Mouse (Mus musculus) liver, postnatal 0 days (tissue): Measurements from ENCODE around the gene Car5a. TPM values are rescaled to one million over a fixed set of nuclear protein-coding genes. Genes with fewer than 3 reads are reported as not detected.

Experiments
- ATAC-seq: fragments of 200-750 bp; cut with Nextera tagmentation; 2 replicates; pipeline ENCODE4 v1.8.0; 2017; ENCODE audit warnings: mild to moderate bottlenecking, moderate library complexity
- DNase-seq: peaks from one replicate; pipeline ENCODE4 v3.0.0-alpha.2; 2016
- H3K27ac ChIP-seq: fragments of 300-500 bp; sonication (generic); 2 replicates; pipeline ENCODE4 v1.5.1; 2014; ENCODE audit warnings: antibody characterized with exemption, moderate library complexity, mild to moderate bottlenecking, low read depth
- H3K27me3 ChIP-seq: fragments of 300-500 bp; sonication (generic); 2 replicates; pipeline ENCODE4 v1.6.1; 2014; ENCODE audit warnings: low read length, control low read depth, mixed read lengths; ENCODE audit not compliant: insufficient read depth
- H3K36me3 ChIP-seq: fragments of 300-500 bp; sonication (generic); replicated peaks from 2 replicates; pipeline ENCODE4 v1.6.1; 2014; ENCODE audit warnings: mild to moderate bottlenecking, control low read depth, low read length, moderate library complexity, mixed read lengths; ENCODE audit not compliant: insufficient read depth
- H3K4me1 ChIP-seq: fragments of 300-500 bp; sonication (generic); 2 replicates; pipeline ENCODE4 v1.6.1; 2014; ENCODE audit warnings: antibody characterized with exemption, mild to moderate bottlenecking, control low read depth; ENCODE audit not compliant: insufficient read depth
- H3K4me2 ChIP-seq: fragments of 300-500 bp; sonication (generic); 2 replicates; pipeline ENCODE4 v1.6.1; 2014; ENCODE audit warnings: low read depth, mild to moderate bottlenecking, low read length, moderate library complexity, mixed read lengths
- H3K4me3 ChIP-seq: fragments of 300-500 bp; sonication (generic); 2 replicates; pipeline ENCODE4 v1.5.1; 2014; ENCODE audit warnings: low read depth, low read length
- H3K9ac ChIP-seq: fragments of 300-500 bp; sonication (generic); replicated peaks from 2 replicates; pipeline ENCODE4 v1.6.1; 2014; ENCODE audit warnings: mild to moderate bottlenecking, moderate library complexity
- H3K9me3 ChIP-seq: fragments of 300-500 bp; sonication (generic); 2 replicates; pipeline ENCODE4 v1.6.1; 2016; ENCODE audit warnings: mild to moderate bottlenecking, control low read depth, low read length, mixed read lengths
- CTCF ChIP-seq: sonication (generic); IDR thresholded peaks from 2 replicates; pipeline ENCODE4 v1.5.1; 2016; ENCODE audit warnings: antibody characterized with exemption, low read depth
- EP300 ChIP-seq: IDR thresholded peaks from 2 replicates; pipeline ENCODE4 v1.6.1; 2016; ENCODE audit warnings: antibody characterized with exemption, low read depth, mild to moderate bottlenecking
- WGBS: fragments of 180-500 bp; shearing (Covaris S2); extraction: QIAGEN DNeasy Blood & Tissue Kit; methylation state at CpG from one replicate; pipeline ENCODE4 v1.1.7; 2014; ENCODE audit not compliant: insufficient replicate concordance; 5-methylcytosine and 5-hydroxymethylcytosine counted together
- polyA plus RNA-seq: library from polyadenylated mRNA; unstranded; fragments of >200 nt; fragmentation: Nextera tagmentation; extraction: Ambion mirVana; gene quantifications from 2 replicates; pipeline ENCODE4 v1.2.1, GENCODE M21; 2015

Gene Car5a
- polyA plus RNA-seq, 1 experiment from 2014 or later, result 9.6 TPM

- H3K9me3 ChIP-seq, result no peaks in the 10 kb centered on the region
- no peak for TF ChIP-seq CTCF
- peak overlapping the region; percentile 93 for H3K9ac ChIP-seq
- peak overlapping the region; percentile 76 for H3K4me3 ChIP-seq
- no peak for DNase-seq
- H3K4me1 ChIP-seq, result peaks cover 49% of the 10 kb centered on the region
- no peak for ATAC-seq
- H3K4me2 ChIP-seq, result peak overlapping the region; percentile 82
- H3K27ac ChIP-seq, result peak overlapping the region; percentile 46; the same call in 1 of the 2 replicates
- H3K27me3 ChIP-seq, result no peaks in the 10 kb centered on the region
- peaks cover 10% of the 10 kb centered on the region for H3K36me3 ChIP-seq
These were observed 7.4 kb upstream of the Car5a start for GRCm38 (mm10) chr8:121952122-121952521.

GRCm38 (mm10) chr8:121951656-121952009, 6.9 kb upstream of the Car5a start:
- 9% methylated on average over 7 of the region's 7 CpGs for WGBS
- peak overlapping the region; percentile 98 for H3K27ac ChIP-seq
- ATAC-seq (no peak), DNase-seq (no peak)
- H3K9ac ChIP-seq, result peak overlapping the region; percentile 93
- peaks cover 10% of the 10 kb centered on the region for H3K36me3 ChIP-seq
- H3K27me3 ChIP-seq, result no peaks in the 10 kb centered on the region
- peaks cover 53% of the 10 kb centered on the region for H3K4me1 ChIP-seq
- no peaks in the 10 kb centered on the region for H3K9me3 ChIP-seq
- H3K4me2 ChIP-seq, result peak overlapping the region; percentile 82
- TF ChIP-seq EP300, result no peak
- no peak for TF ChIP-seq CTCF
- H3K4me3 ChIP-seq, result peak overlapping the region; percentile 76

GRCm38 (mm10) chr8:121950749-121951655, 6.3 kb upstream of the Car5a start:
- ATAC-seq, result peak; percentile 12
- TF ChIP-seq EP300 (no peak), CTCF (peak; percentile 45)
- H3K9ac ChIP-seq, result peak overlapping the region; percentile 93

DNA sequence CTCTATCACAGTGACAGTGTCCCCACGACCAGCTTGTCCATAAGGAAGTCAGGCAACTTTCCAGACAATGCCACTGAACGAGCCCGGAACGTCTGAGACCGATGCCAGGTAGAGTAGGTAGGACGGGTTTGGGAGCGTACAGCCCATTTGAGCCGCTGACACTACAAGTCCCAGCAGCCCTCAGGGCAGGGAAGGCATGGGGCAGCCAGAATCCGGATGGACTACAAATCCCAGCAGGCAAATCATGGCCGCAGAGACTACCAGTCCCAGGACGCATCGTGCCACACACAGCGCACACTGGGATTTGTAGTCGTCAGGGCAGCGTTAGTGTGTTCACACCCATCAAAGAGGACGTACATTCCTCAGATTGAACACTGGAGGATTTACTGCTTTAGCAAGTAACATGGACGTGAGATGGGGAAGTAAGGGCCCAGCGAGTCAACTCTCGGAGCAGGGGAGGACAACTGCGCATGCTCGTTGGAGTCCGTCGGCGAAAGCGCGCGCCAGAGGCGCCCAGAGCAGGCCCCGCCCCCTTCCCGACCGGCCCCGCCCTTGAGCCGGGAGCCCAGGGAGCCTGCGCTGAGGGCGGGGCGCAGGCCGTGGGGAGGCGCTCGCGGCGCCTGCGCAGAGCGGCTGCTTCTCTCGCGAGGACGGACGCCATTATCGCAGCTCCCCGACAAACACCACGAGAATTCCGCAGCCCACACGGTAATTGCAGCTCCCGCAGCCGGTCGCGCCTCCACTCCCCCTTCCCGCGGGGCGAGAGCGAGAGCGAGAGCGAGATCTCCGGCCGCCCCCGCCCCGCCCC, 5.4 kb upstream of the Car5a start:
- Histone ChIP-seq H3K27me3 (no peaks in the 10 kb centered on the region), H3K4me1 (peaks cover 55% of the 10 kb centered on the region), H3K27ac (peak overlapping the region; percentile 98), H3K4me3 (peak overlapping the region; percentile 76), H3K4me2 (peak overlapping the region; percentile 82), H3K36me3 (peaks cover 10% of the 10 kb centered on the region), H3K9me3 (no peaks in the 10 kb centered on the region), H3K9ac (peak overlapping the region; percentile 93)
- TF ChIP-seq CTCF (no peak), EP300 (no peak; the same call in 1 of the 2 replicates)
- DNase-seq (peak; percentile 99), ATAC-seq (peak; percentile 88)
- WGBS, result 2% methylated on average over 65 of the region's 66 CpGs

More at GRCm38 (mm10) chr8:121950749-121951655, 6.3 kb upstream of the Car5a start:
- under 1% methylated on average over 61 of the region's 97 CpGs for WGBS
- no peaks in the 10 kb centered on the region for H3K27me3 ChIP-seq
- H3K27ac ChIP-seq, result peak overlapping the region; percentile 98
- DNase-seq, result peak; percentile 77
- peak overlapping the region; percentile 82 for H3K4me2 ChIP-seq
- peaks cover 55% of the 10 kb centered on the region for H3K4me1 ChIP-seq
- peak overlapping the region; percentile 76 for H3K4me3 ChIP-seq
- H3K9me3 ChIP-seq, result no peaks in the 10 kb centered on the region
- peaks cover 10% of the 10 kb centered on the region for H3K36me3 ChIP-seq

- Histone ChIP-seq H3K36me3 (peaks cover 4% of the 10 kb centered on the region), H3K9ac (peak within 1 kb of the TSS; percentile 93), H3K4me3 (peak within 1 kb of the TSS; percentile 76), H3K27ac (peak within 1 kb of the TSS; percentile 98), H3K27me3 (no peaks in the 10 kb centered on the region), H3K4me1 (peaks cover 55% of the 10 kb centered on the region), H3K4me2 (peak within 1 kb of the TSS; percentile 83), H3K9me3 (no peaks in the 10 kb centered on the region)
- no peak for ATAC-seq
- WGBS, result 45% methylated on average over 6 of the region's 6 CpGs
- DNase-seq, result no peak
- no peak for TF ChIP-seq CTCF
- no peak for TF ChIP-seq EP300
These were observed 4.6 kb upstream of the Car5a start, which contains the start of gene Banp for GRCm38 (mm10) chr8:121949222-121949800. Gene Banp (plus strand): TSS chr8:121949750.
